Mouse (Mus musculus) layer of hippocampus, adult 18-20 months (tissue): ENCODE data around the gene Hcrt. TPM values are rescaled to one million over a fixed set of nuclear protein-coding genes. Genes with fewer than 3 reads are reported as not detected.

Experiments used
- DNase-seq, 2 experiments: peaks; one replicate each; pipeline ENCODE4 v3.0.0; 2022; ENCODE audit warnings: low spot score in 2 of 2
- total RNA-seq, 2 experiments: library from RNA; stranded (reverse); gene quantifications; 2 replicates each; pipeline ENCODE4 v1.2.3; 2021

Gene Hcrt
- total RNA-seq, 2 experiments from 2014 or later: not detected

- DNase-seq: no peak
Measured at GRCm38 (mm10) chr11:100736746-100737080, 26.0 kb downstream of the Hcrt start.

GRCm38 (mm10) chr11:100735954-100736745, 26.6 kb downstream of the Hcrt start:
- DNase-seq: no peak

GRCm38 (mm10) chr11:100735134-100735865, 27.4 kb downstream of the Hcrt start:
- no peak for DNase-seq

GRCm38 (mm10) chr11:100730477-100731205, 32.1 kb downstream of the Hcrt start:
- no peak for DNase-seq

GRCm38 (mm10) chr11:100729976-100730375, 32.8 kb downstream of the Hcrt start:
- no peak for DNase-seq

- no peak for DNase-seq
Measured at GRCm38 (mm10) chr11:100728601-100729000, 34.1 kb downstream of the Hcrt start.

- DNase-seq: no peak
Measured at GRCm38 (mm10) chr11:100727201-100727600, 35.5 kb downstream of the Hcrt start.

GRCm38 (mm10) chr11:100724919-100725512, 37.7 kb downstream of the Hcrt start:
- no peak for DNase-seq

GRCm38 (mm10) chr11:100722493-100723028, 40.2 kb downstream of the Hcrt start:
- no peak for DNase-seq

- DNase-seq: no peak
Measured at GRCm38 (mm10) chr11:100721776-100722492, 40.8 kb downstream of the Hcrt start.

GRCm38 (mm10) chr11:100721254-100721653, 41.5 kb downstream of the Hcrt start:
- no peak for DNase-seq

GRCm38 (mm10) chr11:100720345-100720744, 42.4 kb downstream of the Hcrt start:
- DNase-seq: no peak

- no peak for DNase-seq
Measured at GRCm38 (mm10) chr11:100719893-100720292, 42.8 kb downstream of the Hcrt start.

- DNase-seq: no peak
Measured at GRCm38 (mm10) chr11:100719312-100719711, 43.4 kb downstream of the Hcrt start.

GRCm38 (mm10) chr11:100718866-100719265, 43.9 kb downstream of the Hcrt start:
- no peak for DNase-seq

GRCm38 (mm10) chr11:100718462-100718861, 44.3 kb downstream of the Hcrt start:
- no peak for DNase-seq

GRCm38 (mm10) chr11:100716649-100717048, 46.1 kb downstream of the Hcrt start:
- peak in 1 of 2 experiments; percentile 54 for DNase-seq

GRCm38 (mm10) chr11:100714948-100715347, 47.8 kb downstream of the Hcrt start:
- peak in 1 of 2 experiments; percentile 45 for DNase-seq

GRCm38 (mm10) chr11:100714534-100714915, 48.2 kb downstream of the Hcrt start:
- DNase-seq: peak; percentile 65 to 91

GRCm38 (mm10) chr11:100713735-100714533, 48.8 kb downstream of the Hcrt start, which contains the start of gene Hspb9:
Hspb9 (plus strand) TSS chr11:100713850.
- peak in 1 of 2 experiments; percentile 46 for DNase-seq
